Mouse (Mus musculus) forebrain, embryonic 11.5 days (tissue): ENCODE measurements around the gene Lmcd1. TPM values are rescaled to one million over a fixed set of nuclear protein-coding genes. Genes with fewer than 3 reads are reported as not detected.
"Not testable (repeated sequence)": the region's sequence is repeated elsewhere in the genome, so short reads cannot be mapped to it uniquely, and the experiment has no call there.

ENCODE experiments used
- ATAC-seq: fragments of 200-750 bp; cut with Nextera tagmentation; replicated peaks from 2 replicates; pipeline ENCODE4 v1.8.0; 2017; ENCODE audit warnings: moderate TSS enrichment; ENCODE audit not compliant: low FRiP score
- DNase-seq: peaks from one replicate; pipeline ENCODE4 v3.0.0-alpha.2; 2017; ENCODE audit warnings: low spot score
- H3K27ac ChIP-seq: fragments of 300-500 bp; sonication (generic); 2 replicates; pipeline ENCODE4 v1.5.1; 2014; ENCODE audit warnings: low read depth, low read length
- H3K27me3 ChIP-seq: fragments of 300-500 bp; sonication (generic); 2 replicates; pipeline ENCODE4 v1.6.1; 2014; ENCODE audit warnings: mild to moderate bottlenecking, low read length, mixed read lengths; ENCODE audit not compliant: control insufficient read depth, insufficient read depth
- H3K36me3 ChIP-seq: fragments of 300-500 bp; sonication (generic); 2 replicates; pipeline ENCODE4 v1.6.1; 2014; ENCODE audit warnings: mild to moderate bottlenecking, low read length, moderate library complexity, mixed read lengths; ENCODE audit not compliant: control insufficient read depth, insufficient read depth
- H3K4me1 ChIP-seq: fragments of 300-500 bp; sonication (generic); replicated peaks from 2 replicates; pipeline ENCODE4 v1.6.1; 2014; ENCODE audit warnings: low read length, mixed read lengths; ENCODE audit not compliant: control insufficient read depth, insufficient read depth
- H3K4me2 ChIP-seq: fragments of 300-500 bp; sonication (generic); 2 replicates; pipeline ENCODE4 v1.6.1; 2014; ENCODE audit warnings: low read depth, mild to moderate bottlenecking, low read length, moderate library complexity, mixed read lengths; ENCODE audit not compliant: severe bottlenecking
- H3K4me3 ChIP-seq: fragments of 300-500 bp; sonication (generic); 2 replicates; pipeline ENCODE4 v1.5.1; 2014; ENCODE audit warnings: low read depth, low read length
- H3K9ac ChIP-seq: fragments of 300-500 bp; sonication (generic); 2 replicates; pipeline ENCODE4 v1.6.1; 2014; ENCODE audit warnings: low read length
- H3K9me3 ChIP-seq: fragments of 300-500 bp; sonication (generic); 2 replicates; pipeline ENCODE4 v1.6.1; 2016; ENCODE audit warnings: low read length, mixed read lengths; ENCODE audit not compliant: control insufficient read depth
- WGBS: fragments of 180-500 bp; shearing (Covaris S2); extraction: QIAGEN DNeasy Blood & Tissue Kit; methylation state at CpG from one replicate; pipeline ENCODE4 v1.1.7; 2014; 5-methylcytosine and 5-hydroxymethylcytosine counted together
- polyA plus RNA-seq: library from polyadenylated mRNA; unstranded; fragments of >200 nt; fragmentation: Nextera tagmentation; extraction: Ambion mirVana; gene quantifications from 2 replicates; pipeline ENCODE4 v1.2.1, GENCODE M21; 2014

Gene Lmcd1
- polyA plus RNA-seq = 3.4 and 3.9 TPM in 2 replicates

- Histone ChIP-seq H3K4me1 (peaks cover 3% of the 10 kb centered on the region; the same call in 1 of the 2 replicates), H3K27me3 (no peaks in the 10 kb centered on the region), H3K27ac (peak within 1 kb of the TSS; percentile 18; the same call in 1 of the 2 replicates), H3K4me3 (peak within 1 kb of the TSS; percentile 20; the same call in 1 of the 2 replicates), H3K9me3 (no peaks in the 10 kb centered on the region), H3K9ac (peak within 1 kb of the TSS; percentile 41; the same call in 1 of the 2 replicates), H3K4me2 (peak within 1 kb of the TSS; percentile 48), H3K36me3 (no peaks in the 10 kb centered on the region)
- ATAC-seq = peak; percentile 98
- DNase-seq = peak; percentile 89
- WGBS = 5% methylated on average over 21 of the region's 21 CpGs
Observed at GRCm38 (mm10) chr6:112273501-112274205, at the start of gene Lmcd1. Lmcd1 (plus strand) TSS chr6:112273758.

GRCm38 (mm10) chr6:112223877-112224632 lies 49.5 kb upstream of the Lmcd1 start:
- no peak overlapping the region for H3K4me2 ChIP-seq
- H3K9me3 ChIP-seq = no peaks in the 10 kb centered on the region
- no peaks in the 10 kb centered on the region for H3K36me3 ChIP-seq
- H3K27ac ChIP-seq = no peak overlapping the region
- no peak overlapping the region for H3K9ac ChIP-seq
- DNase-seq (no peak), ATAC-seq (no peak)
- 85% methylated on average over 13 of the region's 13 CpGs for WGBS
- no peak overlapping the region for H3K4me3 ChIP-seq
- no peaks in the 10 kb centered on the region for H3K4me1 ChIP-seq
- no peaks in the 10 kb centered on the region for H3K27me3 ChIP-seq

GRCm38 (mm10) chr6:112236775-112237174 lies 36.8 kb upstream of the Lmcd1 start:
- no peak for ATAC-seq
- no peak overlapping the region for H3K4me3 ChIP-seq
- H3K4me2 ChIP-seq = no peak overlapping the region
- DNase-seq = no peak
- H3K36me3 ChIP-seq = no peaks in the 10 kb centered on the region
- 90% methylated on average over 1 of the region's 1 CpGs for WGBS
- H3K4me1 ChIP-seq = no peaks in the 10 kb centered on the region
- H3K9ac ChIP-seq = no peak overlapping the region
- H3K9me3 ChIP-seq = no peaks in the 10 kb centered on the region
- no peaks in the 10 kb centered on the region for H3K27me3 ChIP-seq
- H3K27ac ChIP-seq = no peak overlapping the region

- DNase-seq (no peak), ATAC-seq (no peak)
- H3K27me3 ChIP-seq = no peaks in the 10 kb centered on the region
- WGBS = 77% methylated on average over 2 of the region's 2 CpGs
- H3K9me3 ChIP-seq = no peaks in the 10 kb centered on the region
- no peaks in the 10 kb centered on the region for H3K4me1 ChIP-seq
- no peaks in the 10 kb centered on the region for H3K36me3 ChIP-seq
- no peak overlapping the region for H3K4me3 ChIP-seq
- no peak overlapping the region for H3K4me2 ChIP-seq
- no peak overlapping the region for H3K9ac ChIP-seq
- H3K27ac ChIP-seq = no peak overlapping the region
Observed at GRCm38 (mm10) chr6:112242216-112242615, 31.3 kb upstream of the Lmcd1 start.

GRCm38 (mm10) chr6:112245639-112246038 lies 27.9 kb upstream of the Lmcd1 start:
- ATAC-seq (no peak), DNase-seq (no peak)
- H3K4me2 ChIP-seq = no peak overlapping the region
- H3K27ac ChIP-seq = no peak overlapping the region
- no peaks in the 10 kb centered on the region for H3K4me1 ChIP-seq
- no peak overlapping the region for H3K9ac ChIP-seq
- H3K4me3 ChIP-seq = no peak overlapping the region
- WGBS = 87% methylated on average over 4 of the region's 4 CpGs
- H3K36me3 ChIP-seq = no peaks in the 10 kb centered on the region
- H3K9me3 ChIP-seq = no peaks in the 10 kb centered on the region
- no peaks in the 10 kb centered on the region for H3K27me3 ChIP-seq

- ATAC-seq (no peak), DNase-seq (no peak)
- no peaks in the 10 kb centered on the region for H3K4me1 ChIP-seq
- no peak overlapping the region for H3K9ac ChIP-seq
- no peak overlapping the region for H3K4me2 ChIP-seq
- H3K36me3 ChIP-seq = no peaks in the 10 kb centered on the region
- H3K27me3 ChIP-seq = no peaks in the 10 kb centered on the region
- no peak overlapping the region for H3K27ac ChIP-seq
- no peak overlapping the region for H3K4me3 ChIP-seq
- no peaks in the 10 kb centered on the region for H3K9me3 ChIP-seq
- 85% methylated on average over 1 of the region's 1 CpGs for WGBS
Observed at GRCm38 (mm10) chr6:112246636-112247035, 26.9 kb upstream of the Lmcd1 start.

GRCm38 (mm10) chr6:112253943-112254342 lies 19.6 kb upstream of the Lmcd1 start:
- not testable (repeated sequence) for H3K9me3 ChIP-seq, DNase-seq, H3K4me3 ChIP-seq, H3K27ac ChIP-seq, H3K36me3 ChIP-seq, H3K4me1 ChIP-seq, H3K27me3 ChIP-seq, H3K9ac ChIP-seq, H3K4me2 ChIP-seq, ATAC-seq
- WGBS = 91% methylated on average over 2 of the region's 3 CpGs

- no peak for DNase-seq
- Histone ChIP-seq H3K9me3 (no peaks in the 10 kb centered on the region), H3K4me2 (no peak overlapping the region), H3K27me3 (no peaks in the 10 kb centered on the region), H3K4me3 (no peak overlapping the region), H3K9ac (no peak overlapping the region), H3K27ac (no peak overlapping the region), H3K4me1 (no peaks in the 10 kb centered on the region), H3K36me3 (no peaks in the 10 kb centered on the region)
- ATAC-seq = no peak
- WGBS = 85% methylated on average over 2 of the region's 2 CpGs
Observed at GRCm38 (mm10) chr6:112254967-112255366, 18.6 kb upstream of the Lmcd1 start.
